Mouse (Mus musculus): ENCODE data around the gene Hoxc4. TPM values are rescaled to one million over a fixed set of nuclear protein-coding genes. Genes with fewer than 3 reads are reported as not detected.

Gene Hoxc4
- 0.34 TPM for polyA plus RNA-seq (2014; fragmentation: Illumina TruSeq; extraction: RNeasy Lipid Tissue Mini Kit (QIAGEN cat#74804); ENCODE audit: low read depth, low replicate concordance)

GRCm38 (mm10) chr15:103018636-103019035 is at the start of gene Hoxc4:
Gene Hoxc4, plus strand, starts transcription at chr15:103018934.

DNA sequence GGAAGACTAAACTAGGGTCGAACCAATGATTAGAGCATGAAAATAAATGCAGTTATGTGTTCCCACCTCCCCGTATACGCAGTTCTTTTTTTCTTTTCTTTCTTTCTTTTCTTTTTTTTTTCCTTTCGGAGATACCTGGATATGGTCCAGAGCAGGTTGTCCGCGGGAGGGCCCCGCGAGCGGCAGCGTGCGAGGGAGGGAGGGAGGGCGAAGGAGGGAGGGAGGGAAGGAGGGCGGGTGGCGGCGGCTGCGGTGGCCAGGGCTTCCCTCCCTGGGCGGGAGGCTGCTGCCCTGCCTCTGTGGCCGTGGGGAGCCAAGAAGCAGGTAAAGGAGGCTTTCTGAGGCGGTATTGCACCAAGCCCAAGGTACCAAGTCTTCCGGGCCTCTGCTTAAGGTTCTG is 42.6 kb upstream of the Hoxc4 start, which contains the start of gene Hoxc9:
TSS of gene Hoxc9 (plus strand) at position 269 of the 400 bp plus-strand sequence.

DNA sequence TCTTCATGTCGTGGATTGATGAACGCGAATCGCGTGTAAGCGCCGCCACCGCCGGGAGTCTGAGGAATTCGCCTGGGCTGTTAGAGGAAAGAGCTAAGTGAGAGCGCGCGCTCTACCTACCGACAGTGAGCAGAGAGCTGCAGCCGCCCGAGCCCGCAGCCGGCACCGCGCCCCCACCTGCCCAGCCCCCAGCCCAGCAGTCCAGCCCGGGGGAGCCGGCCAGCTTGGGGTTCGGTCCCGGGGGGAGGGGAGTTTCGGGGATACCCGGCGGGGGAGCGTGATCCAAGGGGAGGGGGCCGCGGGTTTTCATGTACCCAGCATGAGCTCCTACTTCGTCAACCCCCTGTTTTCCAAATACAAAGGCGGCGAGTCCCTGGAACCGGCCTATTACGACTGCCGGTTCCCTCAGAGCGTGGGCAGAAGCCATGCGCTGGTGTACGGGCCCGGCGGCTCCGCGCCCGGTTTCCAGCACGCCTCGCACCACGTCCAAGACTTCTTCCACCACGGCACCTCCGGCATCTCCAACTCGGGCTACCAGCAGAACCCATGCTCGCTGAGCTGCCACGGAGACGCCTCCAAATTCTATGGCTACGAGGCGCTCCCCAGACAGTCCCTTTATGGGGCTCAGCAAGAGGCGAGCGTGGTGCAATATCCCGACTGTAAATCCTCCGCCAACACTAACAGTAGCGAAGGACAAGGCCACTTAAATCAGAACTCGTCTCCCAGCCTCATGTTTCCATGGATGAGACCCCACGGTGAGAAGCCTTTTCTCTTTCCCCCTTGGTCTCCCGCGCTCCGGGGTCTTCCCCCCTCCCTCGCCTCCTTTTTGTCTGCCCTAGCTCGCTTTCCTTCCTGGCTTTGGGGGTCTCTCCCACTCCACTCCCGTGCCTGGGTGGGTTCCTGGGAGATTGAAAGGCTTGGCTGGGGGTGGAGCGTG is 28.0 kb upstream of the Hoxc4 start, which contains the start of gene Hoxc8:
TSS of gene Hoxc8 (plus strand) at position 147 of the 937 bp plus-strand sequence.

GRCm38 (mm10) chr15:102997939-102998355 is 20.8 kb upstream of the Hoxc4 start, which contains the start of gene Hoxc6:
Gene Hoxc6, plus strand, starts transcription at chr15:102998257.

Other genes with a start within 250 kb of the Hoxc4 start
- gene Hoxc13, start 97.8 kb upstream of the Hoxc4 start, polyA plus RNA-seq (2014; fragmentation: Illumina TruSeq; extraction: RNeasy Lipid Tissue Mini Kit (QIAGEN cat#74804); ENCODE audit: low read depth, low replicate concordance): not detected
- not detected for gene Hoxc12, start 82.2 kb upstream of the Hoxc4 start, polyA plus RNA-seq (2014; fragmentation: Illumina TruSeq; extraction: RNeasy Lipid Tissue Mini Kit (QIAGEN cat#74804); ENCODE audit: low read depth, low replicate concordance)
- gene Hoxc11, start 64.5 kb upstream of the Hoxc4 start, polyA plus RNA-seq (2014; fragmentation: Illumina TruSeq; extraction: RNeasy Lipid Tissue Mini Kit (QIAGEN cat#74804); ENCODE audit: low read depth, low replicate concordance): not detected
- 0.35 TPM for gene Hoxc10, start 52.1 kb upstream of the Hoxc4 start, polyA plus RNA-seq (2014; fragmentation: Illumina TruSeq; extraction: RNeasy Lipid Tissue Mini Kit (QIAGEN cat#74804); ENCODE audit: low read depth, low replicate concordance)
- 0.39 TPM for gene Hoxc5, start 51.5 kb upstream of the Hoxc4 start, polyA plus RNA-seq (2014; fragmentation: Illumina TruSeq; extraction: RNeasy Lipid Tissue Mini Kit (QIAGEN cat#74804); ENCODE audit: low read depth, low replicate concordance)
- 1.0 TPM for gene Hoxc9, start 42.5 kb upstream of the Hoxc4 start, polyA plus RNA-seq (2014; fragmentation: Illumina TruSeq; extraction: RNeasy Lipid Tissue Mini Kit (QIAGEN cat#74804); ENCODE audit: low read depth, low replicate concordance)
- 1.8 TPM for gene Hoxc8, start 28.3 kb upstream of the Hoxc4 start, polyA plus RNA-seq (2014; fragmentation: Illumina TruSeq; extraction: RNeasy Lipid Tissue Mini Kit (QIAGEN cat#74804); ENCODE audit: low read depth, low replicate concordance)
- 1.1 TPM for gene Hoxc6, start 20.7 kb upstream of the Hoxc4 start, polyA plus RNA-seq (2014; fragmentation: Illumina TruSeq; extraction: RNeasy Lipid Tissue Mini Kit (QIAGEN cat#74804); ENCODE audit: low read depth, low replicate concordance)
- gene Smug1, start 148.2 kb downstream of the Hoxc4 start, polyA plus RNA-seq (2014; fragmentation: Illumina TruSeq; extraction: RNeasy Lipid Tissue Mini Kit (QIAGEN cat#74804); ENCODE audit: low read depth, low replicate concordance): 2.7 TPM
- gene Cbx5, start 220.9 kb downstream of the Hoxc4 start, polyA plus RNA-seq (2014; fragmentation: Illumina TruSeq; extraction: RNeasy Lipid Tissue Mini Kit (QIAGEN cat#74804); ENCODE audit: low read depth, low replicate concordance): 103 TPM
- gene Hnrnpa1, start 221.5 kb downstream of the Hoxc4 start, polyA plus RNA-seq (2014; fragmentation: Illumina TruSeq; extraction: RNeasy Lipid Tissue Mini Kit (QIAGEN cat#74804); ENCODE audit: low read depth, low replicate concordance): 109 TPM
- 0.77 TPM for gene Nfe2, start 239.5 kb downstream of the Hoxc4 start, polyA plus RNA-seq (2014; fragmentation: Illumina TruSeq; extraction: RNeasy Lipid Tissue Mini Kit (QIAGEN cat#74804); ENCODE audit: low read depth, low replicate concordance)

Measured in testis, adult 10 weeks (tissue).